Mouse (Mus musculus) NIH3T3 (cell line): Measurements from ENCODE around the gene Zfp454.

ENCODE experiments used
- DNase-seq: peaks from one replicate; pipeline ENCODE4 v3.0.0-alpha.2; 2012; ENCODE audit warnings: low read depth

Zfp454 gene

GRCm38 (mm10) chr11:50887390-50888128 lies at the start of gene Zfp454:
TSS of gene Zfp454 (minus strand) at chr11:50887651.
- peak; percentile 89 for DNase-seq

GRCm38 (mm10) chr11:50932040-50932439 lies 44.6 kb upstream of the Zfp454 start:
- no peak for DNase-seq

GRCm38 (mm10) chr11:50931451-50931866 lies 44.0 kb upstream of the Zfp454 start, which contains the start of gene Zfp354b:
TSS of gene Zfp354b (minus strand) at chr11:50931633.
- peak; percentile 88 for DNase-seq

GRCm38 (mm10) chr11:50931021-50931420 lies 43.6 kb upstream of the Zfp454 start:
- no peak for DNase-seq

- no peak for DNase-seq
These were observed 43.1 kb upstream of the Zfp454 start for GRCm38 (mm10) chr11:50930469-50931014.

GRCm38 (mm10) chr11:50915671-50916320 lies 28.3 kb upstream of the Zfp454 start, which contains the start of gene Zfp2:
TSS of gene Zfp2 (minus strand) at chr11:50916165.
- DNase-seq, result peak; percentile 94

- no peak for DNase-seq
These were observed 27.0 kb upstream of the Zfp454 start for GRCm38 (mm10) chr11:50914461-50914860.

- no peak for DNase-seq
These were observed 25.9 kb upstream of the Zfp454 start for GRCm38 (mm10) chr11:50913301-50913700.

- no peak for DNase-seq
These were observed 20.7 kb upstream of the Zfp454 start for GRCm38 (mm10) chr11:50908136-50908535.

- no peak for DNase-seq
These were observed 9.9 kb upstream of the Zfp454 start for GRCm38 (mm10) chr11:50897359-50897758.

- peak; percentile 11 for DNase-seq
These were observed 5.0 kb upstream of the Zfp454 start for GRCm38 (mm10) chr11:50892441-50892840.

- no peak for DNase-seq
These were observed 538 bp downstream of the Zfp454 start for GRCm38 (mm10) chr11:50886933-50887293.

- peak; percentile 40 for DNase-seq
These were observed 1.1 kb downstream of the Zfp454 start for GRCm38 (mm10) chr11:50886231-50886932.

GRCm38 (mm10) chr11:50883756-50884155 lies 3.7 kb downstream of the Zfp454 start:
- DNase-seq, result peak; percentile 9

- no peak for DNase-seq
These were observed 8.8 kb downstream of the Zfp454 start for GRCm38 (mm10) chr11:50878641-50879040.

- no peak for DNase-seq
These were observed 36.4 kb downstream of the Zfp454 start for GRCm38 (mm10) chr11:50850989-50851601.

GRCm38 (mm10) chr11:50850177-50850735 lies 37.2 kb downstream of the Zfp454 start, which contains the start of gene Grm6:
TSS of gene Grm6 (plus strand) at chr11:50850685.
- no peak for DNase-seq

GRCm38 (mm10) chr11:50849310-50849709 lies 38.1 kb downstream of the Zfp454 start:
- no peak for DNase-seq

- no peak for DNase-seq
These were observed 38.8 kb downstream of the Zfp454 start for GRCm38 (mm10) chr11:50848520-50849137.

- peak; percentile 15 for DNase-seq
These were observed 40.4 kb downstream of the Zfp454 start for GRCm38 (mm10) chr11:50847047-50847446.

GRCm38 (mm10) chr11:50845951-50846350 lies 41.5 kb downstream of the Zfp454 start:
- no peak for DNase-seq
